In genomic region chr13:117472726-117473125, GRCm38 (mm10) we compare ENCODE assay signal across 12 mouse cellular contexts.
"Had no signal": no experiment of that assay in that cellular context is flagged by ENCODE, and none has a peak within 500 bp of the region (broad histone marks: within the 10 kb centered on the region; RNA-seq: fewer than 3 reads in every experiment).

No protein-coding gene starts in this region.

- DNase-seq: left cerebral cortex, postnatal 4 days; liver; liver, embryonic 13.5 days; liver, postnatal 0 days; lung, adult 18-20 months; lung, adult 2 months; lung, embryonic 14.5 days; lung, postnatal 10 days; lung, postnatal 14 days; lung, postnatal 36 days; lung, postnatal 4 days; midbrain, embryonic 14.5 days had no signal
